Mouse (Mus musculus) midbrain, postnatal 0 days (tissue): ENCODE measurements around the gene Ccdc36. TPM values are rescaled to one million over a fixed set of nuclear protein-coding genes. Genes with fewer than 3 reads are reported as not detected.

Experiments used
- ATAC-seq: fragments of 200-750 bp; cut with Nextera tagmentation; 2 replicates; pipeline ENCODE4 v1.8.0; 2017; ENCODE audit warnings: moderate number of reproducible peaks, mild to moderate bottlenecking, moderate TSS enrichment, moderate library complexity; ENCODE audit not compliant: low FRiP score
- DNase-seq: peaks from one replicate; pipeline ENCODE4 v3.0.0-alpha.2; 2015; ENCODE audit warnings: low spot score
- H3K27ac ChIP-seq: fragments of 300-500 bp; sonication (generic); 2 replicates; pipeline ENCODE4 v1.5.1; 2014; ENCODE audit warnings: low read depth, mild to moderate bottlenecking, low read length, mixed read lengths
- H3K27me3 ChIP-seq: fragments of 300-500 bp; sonication (generic); 2 replicates; pipeline ENCODE4 v1.6.1; 2014; ENCODE audit warnings: low read length, control low read depth, mixed read lengths; ENCODE audit not compliant: insufficient read depth
- H3K36me3 ChIP-seq: fragments of 300-500 bp; sonication (generic); 2 replicates; pipeline ENCODE4 v1.6.1; 2014; ENCODE audit warnings: low read length, control low read depth, mixed read lengths; ENCODE audit not compliant: insufficient read depth
- H3K4me1 ChIP-seq: fragments of 300-500 bp; sonication (generic); 2 replicates; pipeline ENCODE4 v1.6.1; 2014; ENCODE audit warnings: mild to moderate bottlenecking, control low read depth, antibody characterized with exemption, low read length, mixed read lengths; ENCODE audit not compliant: insufficient read depth
- H3K4me2 ChIP-seq: fragments of 300-500 bp; sonication (generic); 2 replicates; pipeline ENCODE4 v1.6.1; 2014; ENCODE audit warnings: low read depth, mild to moderate bottlenecking, low read length, mixed read lengths; ENCODE audit not compliant: poor library complexity, severe bottlenecking
- H3K4me3 ChIP-seq: fragments of 300-500 bp; sonication (generic); 2 replicates; pipeline ENCODE4 v1.5.1; 2014; ENCODE audit warnings: low read depth, mild to moderate bottlenecking, low read length, moderate library complexity
- H3K9ac ChIP-seq: fragments of 300-500 bp; sonication (generic); replicated peaks from 2 replicates; pipeline ENCODE4 v1.6.1; 2014; ENCODE audit warnings: mild to moderate bottlenecking, low read length, moderate library complexity, mixed read lengths; ENCODE audit not compliant: poor library complexity, severe bottlenecking
- H3K9me3 ChIP-seq: fragments of 300-500 bp; sonication (generic); 2 replicates; pipeline ENCODE4 v1.6.1; 2016; ENCODE audit warnings: low read length, control low read depth
- CTCF ChIP-seq: IDR thresholded peaks from 2 replicates; pipeline ENCODE4 v1.5.1; 2016; ENCODE audit warnings: antibody characterized with exemption, mild to moderate bottlenecking
- WGBS: fragments of 180-500 bp; shearing (Covaris S2); extraction: QIAGEN DNeasy Blood & Tissue Kit; methylation state at CpG from one replicate; pipeline ENCODE4 v1.1.7; 2014; 5-methylcytosine and 5-hydroxymethylcytosine counted together
- polyA plus RNA-seq: library from polyadenylated mRNA; unstranded; fragments of >200 nt; fragmentation: Nextera tagmentation; extraction: Ambion mirVana; gene quantifications from 2 replicates; pipeline ENCODE4 v1.2.1, GENCODE M21; 2015
- total RNA-seq: library from RNA; depleted of rRNA; stranded (reverse); fragments of >200 nt; gene quantifications from 2 replicates; pipeline ENCODE4 v1.2.3, GENCODE M21; 2014; rRNA removed

The Ccdc36 gene
- total and polyA plus RNA-seq, 2 experiments from 2014 or later, result 1.9 to 2.0 TPM

DNA sequence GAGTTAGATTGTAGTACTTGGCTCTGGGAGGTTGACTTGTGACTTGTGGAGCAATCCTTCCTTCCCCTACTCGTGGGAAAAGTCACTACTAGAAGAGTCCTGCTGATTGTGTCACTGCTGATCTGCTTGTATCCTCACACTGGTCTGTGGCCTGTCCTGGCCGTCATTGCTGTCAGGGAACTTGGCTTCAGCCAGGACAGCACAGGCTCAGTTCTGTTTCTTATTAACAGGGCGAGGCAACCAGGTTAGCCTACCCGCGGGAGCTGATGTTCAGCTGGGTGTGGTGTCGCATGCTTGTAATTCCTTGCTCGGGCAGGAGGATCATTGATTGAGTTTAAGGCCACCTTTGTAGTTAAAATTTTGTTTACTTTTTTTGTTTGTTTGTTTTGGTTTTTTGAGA, 43.3 kb downstream of the Ccdc36 start:
- Histone ChIP-seq H3K4me3 (no peak overlapping the region), H3K27ac (no peak overlapping the region), H3K9me3 (no peaks in the 10 kb centered on the region), H3K9ac (no peak overlapping the region), H3K4me2 (no peak overlapping the region), H3K27me3 (no peaks in the 10 kb centered on the region), H3K4me1 (no peaks in the 10 kb centered on the region), H3K36me3 (peaks cover 68% of the 10 kb centered on the region)
- ATAC-seq (no peak), DNase-seq (no peak)
- 86% methylated on average over 7 of the region's 7 CpGs for WGBS
- TF ChIP-seq CTCF, result no peak

GRCm38 (mm10) chr9:108381382-108381781, 46.9 kb downstream of the Ccdc36 start:
- H3K4me1 ChIP-seq, result no peaks in the 10 kb centered on the region
- no peak overlapping the region for H3K4me2 ChIP-seq
- H3K9me3 ChIP-seq, result no peaks in the 10 kb centered on the region
- no peak for DNase-seq
- H3K4me3 ChIP-seq, result no peak overlapping the region
- ATAC-seq, result no peak
- no peak for TF ChIP-seq CTCF
- H3K27me3 ChIP-seq, result no peaks in the 10 kb centered on the region
- WGBS, result 95% methylated on average over 9 of the region's 9 CpGs
- peaks cover 65% of the 10 kb centered on the region for H3K36me3 ChIP-seq
- no peak overlapping the region for H3K27ac ChIP-seq
- H3K9ac ChIP-seq, result no peak overlapping the region

DNA sequence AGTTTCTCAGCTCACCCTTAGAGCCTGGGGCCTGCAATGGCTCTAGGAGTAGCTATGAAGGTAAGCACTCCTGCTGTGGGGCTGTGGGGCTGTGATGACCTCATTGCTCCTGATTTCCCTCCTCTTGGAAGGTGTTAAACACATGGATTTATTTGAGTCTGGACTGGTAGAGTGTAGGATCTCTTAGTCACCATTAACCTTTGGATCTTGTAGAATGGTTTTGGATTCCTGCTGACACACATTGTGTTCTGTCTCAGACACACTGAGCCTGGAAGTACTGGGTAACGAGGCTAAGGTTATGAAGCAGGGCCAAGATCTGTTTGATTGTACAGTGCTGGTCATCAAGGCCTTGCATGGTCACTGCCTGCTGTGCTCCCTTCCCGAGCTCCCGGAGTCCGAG, 49.0 kb downstream of the Ccdc36 start:
- no peaks in the 10 kb centered on the region for H3K4me1 ChIP-seq
- TF ChIP-seq CTCF, result no peak
- H3K27me3 ChIP-seq, result no peaks in the 10 kb centered on the region
- no peak overlapping the region for H3K9ac ChIP-seq
- ATAC-seq (no peak), DNase-seq (no peak)
- H3K27ac ChIP-seq, result no peak overlapping the region
- no peak overlapping the region for H3K4me3 ChIP-seq
- H3K9me3 ChIP-seq, result no peaks in the 10 kb centered on the region
- H3K4me2 ChIP-seq, result no peak overlapping the region
- WGBS, result 88% methylated on average over 4 of the region's 4 CpGs
- H3K36me3 ChIP-seq, result peaks cover 65% of the 10 kb centered on the region

DNA sequence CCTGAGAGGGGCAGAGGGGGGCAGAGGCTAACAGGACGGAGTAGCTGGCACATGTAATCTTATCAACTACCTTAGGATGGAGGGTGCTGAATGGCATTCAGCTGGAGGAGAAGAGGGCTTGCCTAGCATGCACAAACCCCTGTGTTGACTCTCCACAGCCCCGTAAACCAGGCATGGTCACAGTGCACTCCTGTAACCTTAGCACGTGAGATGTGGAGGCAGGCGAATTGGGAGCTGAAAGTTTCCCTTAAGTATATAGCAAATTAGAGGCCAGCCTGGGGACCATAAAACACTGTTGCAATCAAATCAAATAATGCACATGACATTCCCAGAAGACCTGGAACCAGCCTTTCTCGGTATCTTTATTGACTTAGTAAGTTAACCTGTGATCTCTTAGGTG, 49.5 kb downstream of the Ccdc36 start:
- Histone ChIP-seq H3K27me3 (no peaks in the 10 kb centered on the region), H3K4me1 (no peaks in the 10 kb centered on the region), H3K4me2 (no peak overlapping the region), H3K36me3 (peaks cover 65% of the 10 kb centered on the region), H3K27ac (no peak overlapping the region), H3K9me3 (no peaks in the 10 kb centered on the region), H3K4me3 (no peak overlapping the region), H3K9ac (no peak overlapping the region)
- WGBS, result 95% methylated on average over 5 of the region's 5 CpGs
- DNase-seq, result no peak
- TF ChIP-seq CTCF, result no peak
- no peak for ATAC-seq

- no peaks in the 10 kb centered on the region for H3K27me3 ChIP-seq
- no peak for TF ChIP-seq CTCF
Observed at GRCm38 (mm10) chr9:108378234-108378633, 50.0 kb downstream of the Ccdc36 start.

More at GRCm38 (mm10) chr9:108378234-108378633, 50.0 kb downstream of the Ccdc36 start:
- Histone ChIP-seq H3K4me3 (no peak overlapping the region), H3K27ac (no peak overlapping the region), H3K9ac (no peak overlapping the region), H3K9me3 (no peaks in the 10 kb centered on the region), H3K4me2 (no peak overlapping the region), H3K4me1 (no peaks in the 10 kb centered on the region), H3K36me3 (peaks cover 66% of the 10 kb centered on the region)
- no peak for ATAC-seq
- no peak for DNase-seq
- 94% methylated on average over 9 of the region's 9 CpGs for WGBS

Other genes starting within 250 kb of the Ccdc36 start
- gene Bsn, start 238.1 kb downstream of the Ccdc36 start, total RNA-seq, result 59.4 and 60.6 TPM in 2 replicates
- gene Bsn, start 238.1 kb downstream of the Ccdc36 start, polyA plus RNA-seq, result 6.1 and 7.7 TPM in 2 replicates
- 126 and 141 TPM in 2 replicates for gene Dag1, start 164.5 kb downstream of the Ccdc36 start, total RNA-seq
- 78.7 and 79.7 TPM in 2 replicates for gene Dag1, start 164.5 kb downstream of the Ccdc36 start, polyA plus RNA-seq
- 80.7 and 107 TPM in 2 replicates for gene Nicn1, start 138.1 kb downstream of the Ccdc36 start, total RNA-seq
- gene Nicn1, start 138.1 kb downstream of the Ccdc36 start, polyA plus RNA-seq, result 122 and 142 TPM in 2 replicates
- 27.7 and 30.2 TPM in 2 replicates for gene Amt, start 131.6 kb downstream of the Ccdc36 start, total RNA-seq
- gene Amt, start 131.6 kb downstream of the Ccdc36 start, polyA plus RNA-seq, result 28.1 and 30.9 TPM in 2 replicates
- 120 and 124 TPM in 2 replicates for gene Rhoa, start 122.4 kb downstream of the Ccdc36 start, total RNA-seq
- 242 and 252 TPM in 2 replicates for gene Rhoa, start 122.4 kb downstream of the Ccdc36 start, polyA plus RNA-seq
- 59.8 and 61.2 TPM in 2 replicates for gene Tcta, start 122.3 kb downstream of the Ccdc36 start, total RNA-seq
- 76.3 and 79.8 TPM in 2 replicates for gene Tcta, start 122.3 kb downstream of the Ccdc36 start, polyA plus RNA-seq
- 225 and 226 TPM in 2 replicates for gene Gpx1, start 89.6 kb downstream of the Ccdc36 start, total RNA-seq
- gene Gpx1, start 89.6 kb downstream of the Ccdc36 start, polyA plus RNA-seq, result 430 and 447 TPM in 2 replicates
- 114 and 132 TPM in 2 replicates for gene Usp4, start 80.6 kb downstream of the Ccdc36 start, total RNA-seq
- 102 and 106 TPM in 2 replicates for gene Usp4, start 80.6 kb downstream of the Ccdc36 start, polyA plus RNA-seq
- 2.1 and 3.0 TPM in 2 replicates for gene 1700102P08Rik, start 35.7 kb downstream of the Ccdc36 start, total RNA-seq
- gene 1700102P08Rik, start 35.7 kb downstream of the Ccdc36 start, polyA plus RNA-seq, result 0.99 and 1.4 TPM in 2 replicates
- gene BC048562, start 8.0 kb upstream of the Ccdc36 start, total RNA-seq, result not detected in 2 replicates
- not detected in 2 replicates for gene BC048562, start 8.0 kb upstream of the Ccdc36 start, polyA plus RNA-seq
- 37.3 and 39.8 TPM in 2 replicates for gene Ccdc71, start 32.0 kb upstream of the Ccdc36 start, total RNA-seq
- gene Ccdc71, start 32.0 kb upstream of the Ccdc36 start, polyA plus RNA-seq, result 56.8 and 61.2 TPM in 2 replicates
- gene Klhdc8b, start 33.1 kb upstream of the Ccdc36 start, total RNA-seq, result 82.4 and 86.3 TPM in 2 replicates
- gene Klhdc8b, start 33.1 kb upstream of the Ccdc36 start, polyA plus RNA-seq, result 56.1 and 59.2 TPM in 2 replicates
- 56.5 and 169 TPM in 2 replicates for gene Lamb2, start 51.3 kb upstream of the Ccdc36 start, total RNA-seq
- 15.8 and 18.5 TPM in 2 replicates for gene Lamb2, start 51.3 kb upstream of the Ccdc36 start, polyA plus RNA-seq
- gene Usp19, start 62.1 kb upstream of the Ccdc36 start, total RNA-seq, result 86.5 and 113 TPM in 2 replicates
- 48.2 and 50.7 TPM in 2 replicates for gene Usp19, start 62.1 kb upstream of the Ccdc36 start, polyA plus RNA-seq
- 107 and 146 TPM in 2 replicates for gene Qars, start 79.2 kb upstream of the Ccdc36 start, total RNA-seq
- 62.0 and 62.6 TPM in 2 replicates for gene Qars, start 79.2 kb upstream of the Ccdc36 start, polyA plus RNA-seq
- gene Qrich1, start 88.3 kb upstream of the Ccdc36 start, total RNA-seq, result 240 and 284 TPM in 2 replicates
- gene Qrich1, start 88.3 kb upstream of the Ccdc36 start, polyA plus RNA-seq, result 103 and 109 TPM in 2 replicates
- gene Impdh2, start 131.8 kb upstream of the Ccdc36 start, total RNA-seq, result 81.3 and 81.7 TPM in 2 replicates
- gene Impdh2, start 131.8 kb upstream of the Ccdc36 start, polyA plus RNA-seq, result 93.7 and 96.6 TPM in 2 replicates
- 56.9 and 62.9 TPM in 2 replicates for gene Ndufaf3, start 138.9 kb upstream of the Ccdc36 start, total RNA-seq
- 93.1 and 93.8 TPM in 2 replicates for gene Ndufaf3, start 138.9 kb upstream of the Ccdc36 start, polyA plus RNA-seq
- 98.3 and 119 TPM in 2 replicates for gene Dalrd3, start 141.4 kb upstream of the Ccdc36 start, total RNA-seq
- gene Dalrd3, start 141.4 kb upstream of the Ccdc36 start, polyA plus RNA-seq, result 310 and 313 TPM in 2 replicates
- gene Wdr6, start 150.3 kb upstream of the Ccdc36 start, total RNA-seq, result 610 and 628 TPM in 2 replicates
- gene Wdr6, start 150.3 kb upstream of the Ccdc36 start, polyA plus RNA-seq, result 378 and 391 TPM in 2 replicates
- gene P4htm, start 169.2 kb upstream of the Ccdc36 start, total RNA-seq, result 51.7 and 65.8 TPM in 2 replicates
- 48.7 and 53.5 TPM in 2 replicates for gene P4htm, start 169.2 kb upstream of the Ccdc36 start, polyA plus RNA-seq
- gene Arih2, start 220.9 kb upstream of the Ccdc36 start, total RNA-seq, result 43.1 and 61.9 TPM in 2 replicates
- gene Arih2, start 220.9 kb upstream of the Ccdc36 start, polyA plus RNA-seq, result 36.7 and 37.3 TPM in 2 replicates
- gene Slc25a20, start 233.6 kb upstream of the Ccdc36 start, total RNA-seq, result 32.5 and 50.8 TPM in 2 replicates
- gene Slc25a20, start 233.6 kb upstream of the Ccdc36 start, polyA plus RNA-seq, result 44.4 and 45.4 TPM in 2 replicates